Mouse (Mus musculus) ES-E14 (cell line): ENCODE data around the gene Ski. TPM values are rescaled to one million over a fixed set of nuclear protein-coding genes. Genes with fewer than 3 reads are reported as not detected.

Source experiments
- DNase-seq: peaks from one replicate; pipeline ENCODE4 v3.0.0-alpha.2; 2013; ENCODE audit warnings: low read depth, low spot score
- H3K27ac ChIP-seq: 2 replicates; pipeline ENCODE4 v1.5.1; 2012; ENCODE audit warnings: low read depth, mild to moderate bottlenecking, low read length, moderate library complexity, mixed read lengths; ENCODE audit not compliant: poor library complexity, insufficient read depth, severe bottlenecking
- H3K36me3 ChIP-seq: 2 replicates; pipeline ENCODE4 v1.6.1; 2012; ENCODE audit warnings: mild to moderate bottlenecking, low read length, moderate library complexity, mixed read lengths; ENCODE audit not compliant: control insufficient read depth, poor library complexity, insufficient read depth, severe bottlenecking
- H3K4me1 ChIP-seq, 2 experiments: fragments of 150-350 bp in 1 of 2; sonication (generic) in 1 of 2; 2 replicates each; pipeline ENCODE4 v1.6.1; 2012; ENCODE audit warnings: low read length in 2 of 2, mild to moderate bottlenecking in 1 of 2, mixed read lengths in 1 of 2; ENCODE audit not compliant: control insufficient read depth in 2 of 2, insufficient read depth in 2 of 2, poor library complexity in 1 of 2
- H3K4me3 ChIP-seq, 2 experiments: fragments of 150-350 bp in 1 of 2; sonication (generic) in 1 of 2; 2 replicates each; pipeline ENCODE4 v1.5.1; 2012; ENCODE audit warnings: low read length in 2 of 2, low read depth in 1 of 2, mild to moderate bottlenecking in 1 of 2, mixed read lengths in 1 of 2; ENCODE audit not compliant: insufficient read depth in 1 of 2, poor library complexity in 1 of 2, severe bottlenecking in 1 of 2
- H3K9ac ChIP-seq: 2 replicates; pipeline ENCODE4 v1.6.1; 2012; ENCODE audit warnings: low read depth, mild to moderate bottlenecking, low read length, mixed read lengths; ENCODE audit not compliant: poor library complexity, insufficient read depth, severe bottlenecking
- H3K9me3 ChIP-seq: fragments of 150-350 bp; sonication (generic); 2 replicates; pipeline ENCODE4 v1.6.1; 2012; ENCODE audit warnings: low read depth, mild to moderate bottlenecking, low read length; ENCODE audit not compliant: control insufficient read depth, insufficient read depth
- CHD2 ChIP-seq: IDR thresholded peaks from 2 replicates; pipeline ENCODE4 v1.6.1; 2014; ENCODE audit warnings: mild to moderate bottlenecking, low read depth, low read length, inconsistent platforms
- HCFC1 ChIP-seq: IDR thresholded peaks from 2 replicates; pipeline ENCODE4 v1.6.1; 2012; ENCODE audit warnings: low read length, inconsistent platforms, borderline replicate concordance; ENCODE audit not compliant: insufficient read depth
- MAFK ChIP-seq: IDR thresholded peaks from 2 replicates; pipeline ENCODE4 v1.6.1; 2014; ENCODE audit warnings: mild to moderate bottlenecking, low read depth, low read length, inconsistent platforms; ENCODE audit not compliant: insufficient read depth
- ZC3H11A ChIP-seq: IDR thresholded peaks from 2 replicates; pipeline ENCODE4 v1.6.1; 2012; ENCODE audit warnings: low read depth, mild to moderate bottlenecking, inconsistent platforms, low read length, borderline replicate concordance
- ZNF384 ChIP-seq: IDR thresholded peaks from 2 replicates; pipeline ENCODE4 v1.6.1; 2012; ENCODE audit warnings: low read depth, low read length, inconsistent platforms
- in situ Hi-C, 2 experiments: fragments of 600-800 bp; cut with MboI; formaldehyde crosslinking; loops; one replicate each; pipeline ENCODE4 v1.15.1; 2025; ENCODE audit warnings: low sequenced_read_pairs in 2 of 2, inconsistent platforms in 1 of 2; ENCODE audit not compliant: unreplicated experiment in 2 of 2
- total RNA-seq: library from RNA; depleted of rRNA; stranded (reverse); fragments of 300-350 nt; gene quantifications from 2 replicates; pipeline ENCODE4 v1.2.3, GENCODE M21; 2012

Ski gene
- total RNA-seq, 1 experiment: 30.2 TPM

- Histone ChIP-seq H3K9ac (no peak overlapping the region), H3K4me1 (peaks cover 21 to 55% of the 10 kb centered on the region in 2 experiments), H3K36me3 (peaks cover 14% of the 10 kb centered on the region; the same call in 1 of the 2 replicates), H3K27ac (no peak overlapping the region), H3K4me3 (no peak overlapping the region), H3K9me3 (no peaks in the 10 kb centered on the region)
- in situ Hi-C loops: no loop called here
- TF ChIP-seq CHD2: no peak
- no peak for TF ChIP-seq ZNF384
- no peak for TF ChIP-seq ZC3H11A
- TF ChIP-seq MAFK: no peak
- no peak for TF ChIP-seq HCFC1
- no peak for DNase-seq
These were observed 4.9 kb downstream of the Ski start for GRCm38 (mm10) chr4:155217241-155218103.

- in situ Hi-C loops: no loop called here
- DNase-seq: no peak
- peaks cover 21 to 59% of the 10 kb centered on the region in 2 experiments for H3K4me1 ChIP-seq
- no peaks in the 10 kb centered on the region for H3K9me3 ChIP-seq
- peaks cover 16% of the 10 kb centered on the region; the same call in 1 of the 2 replicates for H3K36me3 ChIP-seq
- no peak overlapping the region for H3K27ac ChIP-seq
- TF ChIP-seq ZC3H11A (no peak), HCFC1 (no peak), ZNF384 (no peak), CHD2 (no peak)
- no peak overlapping the region for H3K9ac ChIP-seq
- H3K4me3 ChIP-seq: no peak overlapping the region
These were observed 6.4 kb downstream of the Ski start for GRCm38 (mm10) chr4:155215773-155216630.

GRCm38 (mm10) chr4:155215203-155215602, 7.2 kb downstream of the Ski start:
- H3K4me3 ChIP-seq: no peak overlapping the region
- DNase-seq: no peak
- TF ChIP-seq HCFC1: no peak
- TF ChIP-seq MAFK: no peak
- no peak for TF ChIP-seq CHD2
- no peak for TF ChIP-seq ZNF384
- TF ChIP-seq ZC3H11A: no peak
- H3K27ac ChIP-seq: no peak overlapping the region
- in situ Hi-C loops: no loop called here
- no peaks in the 10 kb centered on the region for H3K9me3 ChIP-seq
- H3K4me1 ChIP-seq: peaks cover 19 to 57% of the 10 kb centered on the region in 2 experiments
- H3K9ac ChIP-seq: no peak overlapping the region
- peaks cover 21% of the 10 kb centered on the region; the same call in 1 of the 2 replicates for H3K36me3 ChIP-seq

- H3K4me1 ChIP-seq: peaks cover 15 to 53% of the 10 kb centered on the region in 2 experiments
- no peak overlapping the region for H3K27ac ChIP-seq
- in situ Hi-C loops: no loop called here
- no peak overlapping the region for H3K9ac ChIP-seq
- no peak overlapping the region for H3K4me3 ChIP-seq
- no peak for TF ChIP-seq CHD2
- no peak for TF ChIP-seq ZC3H11A
- TF ChIP-seq MAFK: no peak
- TF ChIP-seq HCFC1: no peak
- no peak for TF ChIP-seq ZNF384
- peaks cover 21% of the 10 kb centered on the region; the same call in 1 of the 2 replicates for H3K36me3 ChIP-seq
- DNase-seq: no peak
- no peaks in the 10 kb centered on the region for H3K9me3 ChIP-seq
These were observed 7.6 kb downstream of the Ski start for GRCm38 (mm10) chr4:155214793-155215192.
